Mouse (Mus musculus) liver, embryonic 15.5 days (tissue): ENCODE measurements around the gene Igsf9. TPM values are rescaled to one million over a fixed set of nuclear protein-coding genes. Genes with fewer than 3 reads are reported as not detected.

Experiments
- ATAC-seq: fragments of 200-750 bp; cut with Nextera tagmentation; 2 replicates; pipeline ENCODE4 v1.8.0; 2017; ENCODE audit warnings: moderate number of reproducible peaks, mild to moderate bottlenecking, moderate library complexity; ENCODE audit not compliant: insufficient read depth
- H3K27ac ChIP-seq: fragments of 300-500 bp; sonication (generic); replicated peaks from 2 replicates; pipeline ENCODE4 v1.5.1; 2015; ENCODE audit warnings: mild to moderate bottlenecking, inconsistent platforms
- H3K27me3 ChIP-seq: fragments of 300-500 bp; sonication (generic); 2 replicates; pipeline ENCODE4 v1.6.1; 2015; ENCODE audit warnings: mild to moderate bottlenecking, inconsistent platforms
- H3K36me3 ChIP-seq: fragments of 300-500 bp; sonication (generic); replicated peaks from 2 replicates; pipeline ENCODE4 v1.6.1; 2015; ENCODE audit warnings: moderate library complexity, mild to moderate bottlenecking, inconsistent platforms
- H3K4me1 ChIP-seq: fragments of 300-500 bp; sonication (generic); replicated peaks from 2 replicates; pipeline ENCODE4 v1.6.1; 2015; ENCODE audit warnings: inconsistent platforms
- H3K4me2 ChIP-seq: fragments of 300-500 bp; sonication (generic); 2 replicates; pipeline ENCODE4 v1.6.1; 2015; ENCODE audit warnings: moderate library complexity, mild to moderate bottlenecking, inconsistent platforms
- H3K4me3 ChIP-seq: fragments of 300-500 bp; sonication (generic); replicated peaks from 2 replicates; pipeline ENCODE4 v1.5.1; 2015; ENCODE audit warnings: mild to moderate bottlenecking, inconsistent platforms
- H3K9ac ChIP-seq: fragments of 300-500 bp; sonication (generic); 2 replicates; pipeline ENCODE4 v1.6.1; 2015; ENCODE audit warnings: moderate library complexity, mild to moderate bottlenecking, inconsistent platforms
- H3K9me3 ChIP-seq: fragments of 300-500 bp; sonication (generic); replicated peaks from 2 replicates; pipeline ENCODE4 v1.6.1; 2016; ENCODE audit warnings: inconsistent platforms
- WGBS: fragments of 180-500 bp; shearing (Covaris S2); methylation state at CpG from one replicate; pipeline ENCODE4 v1.1.7; 2015; ENCODE audit warnings: mixed read lengths; ENCODE audit not compliant: insufficient replicate concordance; 5-methylcytosine and 5-hydroxymethylcytosine counted together
- polyA plus RNA-seq: library from polyadenylated mRNA; unstranded; fragments of >200 nt; fragmentation: Nextera tagmentation; extraction: Ambion mirVana; gene quantifications from 2 replicates; pipeline ENCODE4 v1.2.1, GENCODE M21; 2015

The Igsf9 gene
- polyA plus RNA-seq, 1 experiment from 2014 or later = 1.2 TPM

DNA sequence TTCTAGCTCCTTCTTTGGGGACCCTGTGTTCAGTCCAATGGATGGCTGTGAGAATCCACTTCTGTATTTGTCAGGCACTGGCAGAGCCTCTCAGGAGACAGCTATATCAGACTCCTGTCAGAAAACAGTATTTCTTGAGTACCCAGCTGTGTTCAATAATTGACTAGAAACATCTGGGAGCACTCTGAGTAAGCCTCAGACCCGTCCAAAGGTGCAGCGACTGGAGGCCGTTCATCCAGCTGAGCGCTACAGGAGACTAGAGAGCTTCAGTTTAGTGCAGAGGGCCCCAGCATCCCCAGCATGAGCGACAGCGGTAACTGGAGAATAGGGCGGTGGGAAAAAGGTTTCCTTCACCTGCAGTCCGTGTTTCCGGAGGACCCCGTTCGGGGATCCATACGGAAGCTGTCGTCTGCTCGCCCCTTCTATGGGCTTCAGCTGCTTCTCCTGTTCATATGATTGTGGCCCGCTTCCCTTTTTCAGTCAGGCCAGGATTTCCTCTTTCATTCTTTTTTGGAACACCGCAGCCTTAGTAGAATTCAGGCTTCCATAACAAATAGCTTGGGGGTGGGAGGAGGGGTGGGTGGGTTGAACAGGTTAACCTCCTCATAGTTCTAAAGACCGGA, 30.6 kb upstream of the Igsf9 start:
- H3K9me3 ChIP-seq = no peaks in the 10 kb centered on the region
- 16% methylated on average over 17 of the region's 17 CpGs for WGBS
- H3K4me3 ChIP-seq = no peak overlapping the region
- no peaks in the 10 kb centered on the region for H3K4me1 ChIP-seq
- ATAC-seq = no peak
- no peak overlapping the region for H3K9ac ChIP-seq
- H3K27ac ChIP-seq = no peak overlapping the region
- peak overlapping the region; percentile 20; the same call in 1 of the 2 replicates for H3K4me2 ChIP-seq
- no peaks in the 10 kb centered on the region for H3K27me3 ChIP-seq
- no peaks in the 10 kb centered on the region for H3K36me3 ChIP-seq

GRCm38 (mm10) chr1:172452911-172453310, 28.7 kb upstream of the Igsf9 start:
- H3K36me3 ChIP-seq = no peaks in the 10 kb centered on the region
- H3K27me3 ChIP-seq = no peaks in the 10 kb centered on the region
- ATAC-seq = no peak
- no peak overlapping the region for H3K4me3 ChIP-seq
- no peaks in the 10 kb centered on the region for H3K9me3 ChIP-seq
- no peaks in the 10 kb centered on the region for H3K4me1 ChIP-seq
- no peak overlapping the region for H3K27ac ChIP-seq
- WGBS = 32% methylated on average over 2 of the region's 2 CpGs
- H3K4me2 ChIP-seq = no peak overlapping the region
- H3K9ac ChIP-seq = no peak overlapping the region

DNA sequence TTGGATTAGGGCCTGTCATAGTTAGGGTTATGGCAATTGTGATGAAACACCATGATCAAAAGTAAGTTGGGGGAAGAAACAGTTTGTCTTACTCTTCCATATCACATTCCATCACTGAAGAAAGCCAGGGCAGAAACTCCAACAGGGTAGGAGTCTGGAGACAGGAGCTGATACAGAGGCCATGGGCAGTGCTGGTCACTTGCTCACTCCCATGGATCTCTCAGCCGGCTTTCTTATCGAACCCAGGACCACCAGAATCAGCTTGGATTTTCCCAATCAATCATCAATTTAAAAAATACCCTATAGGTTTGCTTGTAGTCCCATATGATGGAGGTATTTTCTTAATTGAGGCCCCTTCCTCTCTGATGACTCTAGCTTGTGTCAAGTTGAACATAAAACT, 27.8 kb upstream of the Igsf9 start:
- H3K4me3 ChIP-seq = no peak overlapping the region
- no peaks in the 10 kb centered on the region for H3K9me3 ChIP-seq
- H3K36me3 ChIP-seq = no peaks in the 10 kb centered on the region
- H3K27me3 ChIP-seq = no peaks in the 10 kb centered on the region
- no peak overlapping the region for H3K4me2 ChIP-seq
- no peak overlapping the region for H3K27ac ChIP-seq
- 62% methylated on average over 2 of the region's 2 CpGs for WGBS
- no peak overlapping the region for H3K9ac ChIP-seq
- no peak for ATAC-seq
- H3K4me1 ChIP-seq = no peaks in the 10 kb centered on the region

DNA sequence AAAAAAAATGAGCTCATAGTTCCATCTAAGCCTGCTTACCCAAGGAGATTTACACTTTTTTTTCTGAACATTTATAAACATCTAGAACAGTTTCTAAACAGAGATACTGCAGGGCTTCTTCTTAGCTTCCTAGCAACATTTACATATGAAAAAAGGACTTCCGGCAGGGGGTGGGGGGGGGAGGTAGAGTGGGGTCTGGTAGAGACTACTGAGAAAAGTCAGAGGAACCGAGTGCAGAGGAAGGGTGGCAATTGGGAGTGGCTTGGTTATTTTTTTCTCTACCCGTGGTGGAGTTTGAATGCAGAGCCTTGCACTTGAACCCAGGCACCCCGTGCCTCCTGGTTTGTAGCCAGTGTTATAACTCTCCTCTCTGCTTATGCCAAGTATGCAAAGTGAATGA, 26.2 kb upstream of the Igsf9 start:
- Histone ChIP-seq H3K9ac (no peak overlapping the region), H3K4me1 (no peaks in the 10 kb centered on the region), H3K9me3 (no peaks in the 10 kb centered on the region), H3K4me3 (no peak overlapping the region), H3K4me2 (no peak overlapping the region), H3K36me3 (no peaks in the 10 kb centered on the region), H3K27ac (no peak overlapping the region), H3K27me3 (no peaks in the 10 kb centered on the region)
- no peak for ATAC-seq
- WGBS = 9% methylated on average over 4 of the region's 4 CpGs

GRCm38 (mm10) chr1:172456001-172456677, 25.4 kb upstream of the Igsf9 start:
- peak; percentile 47 for ATAC-seq
- Histone ChIP-seq H3K27ac (no peak overlapping the region), H3K9me3 (no peaks in the 10 kb centered on the region), H3K4me2 (no peak overlapping the region), H3K36me3 (no peaks in the 10 kb centered on the region), H3K27me3 (no peaks in the 10 kb centered on the region), H3K9ac (no peak overlapping the region), H3K4me3 (no peak overlapping the region), H3K4me1 (no peaks in the 10 kb centered on the region)
- WGBS = 34% methylated on average over 7 of the region's 7 CpGs

DNA sequence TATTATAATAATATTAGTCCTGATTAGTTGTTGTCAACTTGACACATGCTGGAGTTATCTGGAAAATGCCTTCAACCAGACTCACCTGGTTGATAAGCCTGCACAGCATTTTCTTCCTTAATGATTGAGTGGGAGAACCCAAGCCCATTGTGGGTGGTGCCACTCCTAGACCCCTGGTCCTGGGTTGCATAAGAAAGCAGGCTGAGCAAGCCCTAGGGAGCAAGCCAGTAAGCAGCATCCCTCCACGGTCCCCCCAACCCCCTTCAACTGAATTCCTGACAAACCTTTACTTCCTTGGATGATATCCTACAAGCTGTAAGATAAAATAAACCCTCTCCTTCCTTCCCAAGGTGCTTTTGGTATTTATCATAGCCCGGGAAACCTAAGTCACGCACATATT, 24.4 kb upstream of the Igsf9 start:
- H3K9ac ChIP-seq = no peak overlapping the region
- no peak for ATAC-seq
- no peak overlapping the region for H3K4me3 ChIP-seq

DNA sequence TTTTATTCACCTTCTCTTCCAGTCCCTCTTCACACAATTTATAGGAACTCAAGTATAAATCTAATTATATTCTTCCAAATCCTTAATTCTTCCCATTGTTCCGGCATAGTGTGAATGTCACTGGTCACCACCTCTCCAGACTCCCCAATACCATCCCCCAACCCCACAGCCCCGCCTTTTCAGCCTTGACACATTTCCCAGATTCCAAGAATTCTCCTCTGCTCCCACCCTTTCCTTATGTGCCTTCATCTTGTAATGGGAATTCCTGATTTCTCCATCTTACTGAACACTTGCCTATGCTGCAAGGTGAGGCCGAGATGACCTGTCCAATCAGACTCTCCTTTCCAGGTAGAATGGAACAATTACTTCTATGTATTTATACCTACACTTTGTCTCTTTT, 23.5 kb upstream of the Igsf9 start:
- Histone ChIP-seq H3K9ac (no peak overlapping the region), H3K9me3 (no peaks in the 10 kb centered on the region), H3K4me2 (no peak overlapping the region), H3K36me3 (no peaks in the 10 kb centered on the region), H3K27ac (no peak overlapping the region), H3K4me1 (no peaks in the 10 kb centered on the region), H3K27me3 (no peaks in the 10 kb centered on the region), H3K4me3 (no peak overlapping the region)
- 61% methylated on average over 3 of the region's 3 CpGs for WGBS
- ATAC-seq = no peak

More for the DNA sequence above, 24.4 kb upstream of the Igsf9 start:
- Histone ChIP-seq H3K27ac (no peak overlapping the region), H3K4me2 (no peak overlapping the region), H3K4me1 (no peaks in the 10 kb centered on the region), H3K27me3 (no peaks in the 10 kb centered on the region), H3K36me3 (no peaks in the 10 kb centered on the region), H3K9me3 (no peaks in the 10 kb centered on the region)
- 76% methylated on average over 3 of the region's 3 CpGs for WGBS

DNA sequence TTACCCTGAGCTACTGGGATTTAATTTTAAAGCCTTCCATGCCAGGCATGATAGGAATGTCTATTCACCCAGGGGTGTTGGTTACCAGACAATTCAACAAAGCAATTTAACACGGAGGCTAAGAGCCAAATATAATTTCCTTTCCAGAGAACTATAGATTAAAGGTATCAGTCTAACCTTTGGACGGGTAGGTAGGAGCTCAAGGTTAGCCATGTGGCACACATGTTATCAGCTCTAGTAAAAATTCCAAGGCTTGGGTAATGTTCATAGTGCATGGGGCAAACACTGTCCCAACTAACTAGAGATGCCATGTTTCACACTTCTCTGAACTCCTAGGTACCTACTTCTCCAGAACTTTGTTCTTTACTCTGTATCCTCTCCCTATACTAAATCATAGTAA, 20.0 kb upstream of the Igsf9 start:
- Histone ChIP-seq H3K4me2 (no peak overlapping the region), H3K36me3 (no peaks in the 10 kb centered on the region), H3K9me3 (no peaks in the 10 kb centered on the region), H3K27me3 (no peaks in the 10 kb centered on the region), H3K4me3 (no peak overlapping the region), H3K9ac (no peak overlapping the region), H3K4me1 (no peaks in the 10 kb centered on the region), H3K27ac (no peak overlapping the region)
- no peak for ATAC-seq
- 44% methylated on average over 2 of the region's 2 CpGs for WGBS

DNA sequence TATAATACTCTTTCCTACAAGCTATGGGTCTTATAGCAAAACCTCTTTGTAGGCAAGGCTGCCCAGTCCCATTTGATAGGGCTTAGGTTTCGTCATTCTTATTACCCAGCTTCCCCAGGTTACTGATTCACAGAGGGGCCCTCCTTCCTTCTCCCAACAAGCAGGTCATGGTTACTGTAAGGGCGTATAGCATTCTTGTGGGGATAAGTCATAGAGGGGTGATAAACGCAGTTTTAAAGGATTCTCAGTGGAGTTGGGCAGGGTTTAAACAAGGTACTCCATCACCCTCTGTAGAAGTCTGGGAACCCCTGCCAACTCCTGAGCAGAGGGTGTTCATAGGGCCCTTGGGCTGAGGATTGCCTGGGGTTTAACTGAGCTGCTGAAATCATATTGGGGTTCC, 19.1 kb upstream of the Igsf9 start:
- no peak overlapping the region for H3K4me3 ChIP-seq
- H3K27ac ChIP-seq = no peak overlapping the region
- H3K4me1 ChIP-seq = no peaks in the 10 kb centered on the region
- 67% methylated on average over 3 of the region's 3 CpGs for WGBS
- no peaks in the 10 kb centered on the region for H3K36me3 ChIP-seq
- no peak overlapping the region for H3K4me2 ChIP-seq
- ATAC-seq = no peak
- no peaks in the 10 kb centered on the region for H3K9me3 ChIP-seq
- H3K27me3 ChIP-seq = no peaks in the 10 kb centered on the region
- H3K9ac ChIP-seq = no peak overlapping the region

DNA sequence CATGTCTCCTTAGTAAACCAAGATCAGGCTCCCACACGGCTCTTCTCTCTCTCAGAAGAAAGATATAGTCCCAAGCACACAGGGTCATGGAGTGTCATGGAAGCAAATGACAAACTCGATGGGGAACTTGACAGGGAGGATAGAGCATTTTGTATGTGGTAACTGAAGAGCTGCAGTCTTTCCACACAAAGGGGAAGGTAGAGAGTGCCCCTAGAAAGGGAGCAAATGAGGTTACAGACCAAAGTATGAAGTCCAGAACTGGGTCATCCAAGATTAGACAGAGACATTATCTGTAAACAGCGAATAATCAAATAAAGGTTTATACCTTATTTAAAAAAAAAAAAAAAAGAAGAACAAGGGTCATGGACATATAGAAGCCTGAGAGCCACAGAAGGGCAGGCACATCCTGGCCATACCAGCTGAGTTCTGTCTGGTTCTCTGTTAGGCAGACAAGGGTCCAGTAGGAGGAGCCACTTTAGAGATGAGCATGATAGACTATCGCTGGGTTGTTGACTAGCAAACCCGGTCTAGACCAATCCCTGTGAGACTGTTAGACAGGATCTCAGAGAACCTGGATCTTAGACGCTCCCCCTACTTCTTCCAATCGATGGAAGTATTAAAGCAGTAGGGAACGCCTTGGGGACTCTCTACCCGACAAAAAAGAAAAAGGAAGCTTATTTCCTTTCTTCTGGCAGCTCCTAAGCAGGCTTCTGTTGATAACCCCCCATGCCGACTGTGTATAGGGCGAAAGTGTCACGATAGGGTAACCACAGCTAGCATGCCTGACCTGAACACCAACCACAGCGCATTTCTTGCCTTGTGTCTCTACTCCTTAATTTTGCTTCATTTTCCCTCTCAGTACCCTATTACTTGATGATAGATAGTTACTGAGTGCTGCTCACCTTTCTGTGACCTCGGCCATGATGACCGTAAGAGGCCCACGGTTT, 17.9 kb upstream of the Igsf9 start:
- no peaks in the 10 kb centered on the region for H3K9me3 ChIP-seq
- no peak overlapping the region for H3K9ac ChIP-seq
- H3K4me3 ChIP-seq = no peak overlapping the region
- WGBS = 31% methylated on average over 16 of the region's 16 CpGs
- no peaks in the 10 kb centered on the region for H3K27me3 ChIP-seq
- no peaks in the 10 kb centered on the region for H3K36me3 ChIP-seq
- no peaks in the 10 kb centered on the region for H3K4me1 ChIP-seq
- ATAC-seq = no peak
- H3K27ac ChIP-seq = no peak overlapping the region
- H3K4me2 ChIP-seq = no peak overlapping the region

DNA sequence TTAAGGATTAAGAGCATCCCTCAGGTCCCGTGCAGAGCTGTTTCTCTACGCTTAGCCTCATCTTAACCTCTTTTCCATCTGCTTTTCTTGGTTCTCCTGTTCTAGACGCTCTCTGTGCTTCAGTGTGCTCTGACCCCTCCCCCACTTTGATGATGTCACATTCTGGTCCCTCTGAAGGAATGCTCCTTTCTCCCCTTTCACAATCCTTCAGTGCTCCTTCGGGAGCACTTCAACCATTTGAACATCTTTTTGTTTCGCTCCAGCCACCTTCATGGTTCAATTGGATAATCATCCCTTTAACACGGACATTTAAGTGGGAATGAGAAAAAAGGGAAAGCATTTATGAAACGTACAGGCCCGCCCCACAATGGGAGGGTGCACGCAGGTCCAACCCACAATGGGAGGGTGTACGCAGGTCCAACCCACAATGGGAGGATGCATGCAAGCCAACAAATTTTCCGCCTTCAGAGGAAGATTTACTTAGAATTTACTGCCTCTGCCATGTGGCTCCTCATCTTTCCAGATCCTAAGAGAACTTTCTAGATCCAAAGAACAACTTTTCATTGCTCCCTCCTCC, 13.2 kb upstream of the Igsf9 start:
- 77% methylated on average over 11 of the region's 11 CpGs for WGBS
- no peaks in the 10 kb centered on the region for H3K27me3 ChIP-seq
- no peak overlapping the region for H3K4me2 ChIP-seq
- H3K4me3 ChIP-seq = no peak overlapping the region
- H3K9me3 ChIP-seq = no peaks in the 10 kb centered on the region
- ATAC-seq = no peak
- no peaks in the 10 kb centered on the region for H3K36me3 ChIP-seq
- no peak overlapping the region for H3K9ac ChIP-seq
- H3K27ac ChIP-seq = no peak overlapping the region
- H3K4me1 ChIP-seq = 0 out of 2 replicates have a peak, but pooled peaks cover 2% of the 10 kb centered on the region
